Mouse (Mus musculus) layer of hippocampus, adult 6 months (tissue): Measurements from ENCODE around the gene Gm43638. TPM values are rescaled to one million over a fixed set of nuclear protein-coding genes. Genes with fewer than 3 reads are reported as not detected.

Experiments used
- long read RNA-seq, 2 experiments: library from polyadenylated mRNA; unstranded; transcript quantifications; one replicate each; pipeline ENCODE4 v2.0.0; 2019 to 2020
- polyA plus RNA-seq: library from polyadenylated mRNA; unstranded; fragments of <200 nt; fragmentation: Nextera tagmentation; gene quantifications from 2 replicates; pipeline ENCODE4 v1.2.3, GENCODE M21; 2021

The Gm43638 gene
- not detected in 2 replicates for polyA plus RNA-seq
- long read RNA-seq, experiment 1 = 0 reads
- long read RNA-seq, experiment 2 = 0 reads

DNA sequence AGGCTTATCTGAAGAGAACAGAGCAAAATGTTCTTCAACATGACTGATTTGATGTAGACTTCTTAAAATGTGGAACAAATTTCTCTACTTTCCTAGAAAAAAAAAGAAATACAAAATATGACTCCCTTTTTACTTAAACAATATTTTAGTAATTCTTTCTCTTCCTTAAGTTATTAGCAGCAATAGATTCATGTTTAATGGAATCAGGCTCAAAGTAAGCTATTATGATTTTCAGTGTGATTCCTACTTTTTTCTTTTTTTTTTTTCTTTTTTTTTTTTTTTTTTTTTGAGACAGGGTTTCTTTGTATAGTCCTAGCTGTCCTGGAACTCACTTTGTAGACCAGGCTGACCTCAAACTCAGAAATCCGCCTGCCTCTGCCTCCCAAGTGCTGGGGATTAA is at the start of gene Gm43638:
Gene Gm43638 (minus strand): TSS at position 101 of the 400 bp plus-strand sequence.

DNA sequence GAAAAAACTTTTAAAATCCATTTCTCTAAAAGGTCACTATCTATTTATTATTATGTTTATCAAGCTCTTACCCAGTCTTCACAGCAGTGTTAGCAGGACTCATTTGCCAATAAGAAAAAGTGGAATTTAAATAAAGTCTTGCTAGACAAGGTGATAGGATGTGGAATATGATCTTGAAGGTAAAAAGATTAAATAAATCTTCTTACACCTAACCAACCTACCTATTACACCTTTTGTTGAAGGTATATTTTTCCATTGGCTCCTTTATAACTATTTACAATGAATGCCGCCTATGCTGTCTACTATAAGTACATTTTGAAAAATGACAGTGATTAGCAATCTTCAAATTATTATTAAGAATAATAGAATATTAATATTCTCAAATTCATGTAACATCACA is 4.2 kb upstream of the Gm43638 start, which contains the start of gene Ugt2a1:
Gene Ugt2a1 (minus strand): TSS at position 101 of the 400 bp plus-strand sequence.

DNA sequence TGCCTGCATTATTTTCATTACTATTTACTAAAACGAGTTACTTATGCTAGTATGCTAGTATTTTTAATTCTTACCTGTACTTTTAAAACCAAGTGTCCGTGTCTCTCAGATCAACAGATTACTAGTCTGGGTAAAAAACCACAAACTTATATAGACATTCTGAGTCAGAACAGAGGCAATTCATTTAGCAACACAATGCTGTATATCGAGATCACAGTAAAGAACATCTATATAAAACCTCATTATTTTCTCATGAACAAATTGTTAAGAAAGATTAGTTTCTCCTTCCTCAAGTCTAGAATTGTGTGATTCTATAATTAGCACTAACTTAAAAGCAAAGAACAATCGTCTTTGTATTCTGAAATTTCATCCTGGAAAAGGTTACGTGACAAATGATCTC is 4.4 kb downstream of the Gm43638 start, which contains the start of gene Ugt2a2:
Gene Ugt2a2 (minus strand): TSS at position 101 of the 400 bp plus-strand sequence.

DNA sequence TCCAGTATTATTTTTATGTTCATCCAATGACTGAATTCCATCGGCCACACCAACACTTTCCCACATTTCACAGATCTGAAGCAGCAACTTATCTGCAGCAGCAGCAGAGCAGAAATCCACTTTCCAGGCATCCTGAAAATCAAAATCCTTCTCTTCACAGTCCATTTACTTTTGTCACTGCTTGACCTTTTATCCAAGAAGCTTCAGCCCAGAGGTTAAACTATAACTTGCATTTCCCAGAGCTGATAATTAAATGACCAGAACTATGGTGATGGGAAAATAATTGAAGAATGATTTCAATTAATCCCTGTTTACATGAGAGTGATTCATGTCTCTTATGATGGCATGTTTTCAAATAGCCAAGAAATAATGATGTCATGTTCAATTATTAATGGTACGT is 62.6 kb downstream of the Gm43638 start, which contains the start of gene Ugt2b38:
Gene Ugt2b38 (minus strand): TSS at position 163 of the 400 bp plus-strand sequence.

Other genes starting within 250 kb of the Gm43638 start
- gene Ugt2b37, start 232.0 kb downstream of the Gm43638 start, polyA plus RNA-seq = not detected in 2 replicates
- not detected in 2 replicates for gene Ugt2a3, start 149.6 kb downstream of the Gm43638 start, polyA plus RNA-seq
- gene Ugt2b38, start 62.6 kb downstream of the Gm43638 start, polyA plus RNA-seq = not detected in 2 replicates
- not detected in 2 replicates for gene Ugt2a2, start 4.5 kb downstream of the Gm43638 start, polyA plus RNA-seq
- not detected in 2 replicates for gene Ugt2a1, start 4.1 kb upstream of the Gm43638 start, polyA plus RNA-seq
- gene Sult1b1, start 51.4 kb upstream of the Gm43638 start, polyA plus RNA-seq = not detected in 2 replicates
- not detected in 2 replicates for gene Sult1d1, start 82.2 kb upstream of the Gm43638 start, polyA plus RNA-seq
- not detected in 2 replicates for gene Sult1e1, start 104.8 kb upstream of the Gm43638 start, polyA plus RNA-seq
- not detected in 2 replicates for gene Csn1s1, start 179.4 kb upstream of the Gm43638 start, polyA plus RNA-seq
- gene Csn2, start 212.8 kb upstream of the Gm43638 start, polyA plus RNA-seq = not detected in 2 replicates